Mouse (Mus musculus) intestine, embryonic 14.5 days (tissue): ENCODE results near the gene Hpse2. TPM values are rescaled to one million over a fixed set of nuclear protein-coding genes. Genes with fewer than 3 reads are reported as not detected.

Experiments used
- ATAC-seq: fragments of 200-750 bp; cut with Nextera tagmentation; replicated peaks from 2 replicates; pipeline ENCODE4 v1.8.0; 2017; ENCODE audit warnings: low read depth, moderate number of reproducible peaks, moderate TSS enrichment, moderate library complexity; ENCODE audit not compliant: low FRiP score, low TSS enrichment
- DNase-seq: peaks from one replicate; pipeline ENCODE4 v3.0.0-alpha.2; 2018; ENCODE audit warnings: low spot score
- H3K27ac ChIP-seq: fragments of 300-500 bp; sonication (generic); 2 replicates; pipeline ENCODE4 v1.5.1; 2014; ENCODE audit warnings: low read depth, mild to moderate bottlenecking, control low read depth
- H3K27me3 ChIP-seq: fragments of 300-500 bp; sonication (generic); replicated peaks from 2 replicates; pipeline ENCODE4 v1.6.1; 2014; ENCODE audit warnings: low read length, control low read depth; ENCODE audit not compliant: control insufficient read depth, insufficient read depth
- H3K36me3 ChIP-seq: fragments of 300-500 bp; sonication (generic); 2 replicates; pipeline ENCODE4 v1.6.1; 2014; ENCODE audit warnings: low read length, control low read depth; ENCODE audit not compliant: control insufficient read depth, insufficient read depth
- H3K4me1 ChIP-seq: fragments of 300-500 bp; sonication (generic); replicated peaks from 2 replicates; pipeline ENCODE4 v1.6.1; 2014; ENCODE audit warnings: low read length, control low read depth, mixed read lengths; ENCODE audit not compliant: control insufficient read depth, insufficient read depth
- H3K4me2 ChIP-seq: fragments of 300-500 bp; sonication (generic); 2 replicates; pipeline ENCODE4 v1.6.1; 2014; ENCODE audit warnings: low read length
- H3K4me3 ChIP-seq: fragments of 300-500 bp; sonication (generic); 2 replicates; pipeline ENCODE4 v1.5.1; 2014; ENCODE audit warnings: low read depth, low read length, control low read depth, mixed read lengths
- H3K9ac ChIP-seq: fragments of 300-500 bp; sonication (generic); 2 replicates; pipeline ENCODE4 v1.6.1; 2014; ENCODE audit warnings: mild to moderate bottlenecking, low read length
- H3K9me3 ChIP-seq: fragments of 300-500 bp; sonication (generic); 2 replicates; pipeline ENCODE4 v1.6.1; 2016; ENCODE audit warnings: low read length, control low read depth; ENCODE audit not compliant: control insufficient read depth
- WGBS: fragments of 180-500 bp; shearing (Covaris S2); extraction: QIAGEN DNeasy Blood & Tissue Kit; methylation state at CpG from one replicate; pipeline ENCODE4 v1.1.7; 2014; 5-methylcytosine and 5-hydroxymethylcytosine counted together
- polyA plus RNA-seq: library from polyadenylated mRNA; unstranded; fragments of >200 nt; fragmentation: Nextera tagmentation; extraction: Ambion mirVana; gene quantifications from 2 replicates; pipeline ENCODE4 v1.2.1, GENCODE M21; 2014

Hpse2 gene
- polyA plus RNA-seq, 1 experiment from 2014 or later = 20.3 TPM

DNA sequence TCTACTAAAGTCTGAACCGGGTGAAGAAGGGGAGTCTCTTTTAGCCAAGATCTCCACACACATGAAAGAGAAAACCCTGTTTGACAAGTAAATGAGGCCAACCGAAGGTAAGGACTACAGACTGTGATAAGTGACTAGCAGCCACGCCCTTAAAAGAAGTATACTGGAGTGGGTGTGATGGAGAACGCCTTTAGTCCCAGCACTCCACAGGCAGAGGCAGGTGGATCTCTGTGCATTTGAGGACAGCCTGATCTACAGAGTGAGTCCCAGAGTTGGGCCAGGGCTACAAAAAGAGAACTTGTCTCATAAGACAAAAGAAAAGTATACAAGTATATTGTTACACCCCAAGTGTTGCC, 642.3 kb downstream of the Hpse2 start:
- H3K36me3 ChIP-seq = no peaks in the 10 kb centered on the region
- DNase-seq (no peak), ATAC-seq (no peak)
- H3K4me1 ChIP-seq = peaks cover 27% of the 10 kb centered on the region
- no peak overlapping the region for H3K4me3 ChIP-seq
- H3K9me3 ChIP-seq = no peaks in the 10 kb centered on the region
- no peak overlapping the region for H3K4me2 ChIP-seq
- H3K27me3 ChIP-seq = no peaks in the 10 kb centered on the region
- 63% methylated on average over 4 of the region's 4 CpGs for WGBS
- H3K9ac ChIP-seq = no peak overlapping the region
- no peak overlapping the region for H3K27ac ChIP-seq

DNA sequence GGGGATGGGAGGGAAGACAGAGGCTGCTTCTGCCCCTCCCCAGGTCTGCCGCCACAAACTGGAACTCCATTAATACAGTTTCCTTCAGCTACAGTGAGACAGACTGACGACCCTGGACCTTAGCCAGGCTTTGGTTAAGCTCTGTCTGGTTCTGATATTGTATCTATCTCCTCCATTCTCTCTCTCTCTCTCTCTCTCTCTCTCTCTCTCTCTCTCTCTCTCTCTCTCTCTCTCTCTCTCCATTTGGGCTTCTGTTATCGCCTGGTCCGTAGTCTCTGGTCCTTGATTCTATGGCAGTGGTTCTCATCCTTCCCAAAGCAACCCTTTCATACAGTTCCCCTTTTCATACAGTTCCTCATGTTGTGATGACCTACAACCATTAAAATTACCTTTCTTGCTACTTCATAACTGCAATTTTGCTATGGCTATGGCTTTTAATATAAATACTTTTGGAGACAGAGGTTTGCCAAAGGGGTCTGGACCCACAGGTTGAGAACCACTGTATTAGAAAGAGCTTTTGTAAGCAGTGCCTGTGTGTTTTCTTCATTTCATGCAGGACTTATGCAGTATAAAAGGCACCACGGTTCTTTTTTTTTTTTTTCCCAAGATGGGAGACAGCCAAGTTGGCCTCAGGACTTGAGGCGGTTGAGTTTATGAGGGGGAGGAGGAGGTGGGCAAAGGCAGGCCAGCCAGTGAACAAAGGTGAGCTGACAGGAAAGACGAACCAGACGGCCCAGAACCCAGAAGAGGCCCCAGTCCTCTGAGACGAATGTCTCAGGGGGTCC, 642.9 kb downstream of the Hpse2 start:
- ATAC-seq (no peak), DNase-seq (no peak)
- no peaks in the 10 kb centered on the region for H3K27me3 ChIP-seq
- no peak overlapping the region for H3K4me3 ChIP-seq
- WGBS = 44% methylated on average over 9 of the region's 9 CpGs
- no peak overlapping the region for H3K9ac ChIP-seq
- H3K4me1 ChIP-seq = peaks cover 27% of the 10 kb centered on the region
- H3K4me2 ChIP-seq = no peak overlapping the region
- peak overlapping the region; percentile 60; the same call in 1 of the 2 replicates for H3K27ac ChIP-seq
- no peaks in the 10 kb centered on the region for H3K36me3 ChIP-seq
- H3K9me3 ChIP-seq = no peaks in the 10 kb centered on the region

DNA sequence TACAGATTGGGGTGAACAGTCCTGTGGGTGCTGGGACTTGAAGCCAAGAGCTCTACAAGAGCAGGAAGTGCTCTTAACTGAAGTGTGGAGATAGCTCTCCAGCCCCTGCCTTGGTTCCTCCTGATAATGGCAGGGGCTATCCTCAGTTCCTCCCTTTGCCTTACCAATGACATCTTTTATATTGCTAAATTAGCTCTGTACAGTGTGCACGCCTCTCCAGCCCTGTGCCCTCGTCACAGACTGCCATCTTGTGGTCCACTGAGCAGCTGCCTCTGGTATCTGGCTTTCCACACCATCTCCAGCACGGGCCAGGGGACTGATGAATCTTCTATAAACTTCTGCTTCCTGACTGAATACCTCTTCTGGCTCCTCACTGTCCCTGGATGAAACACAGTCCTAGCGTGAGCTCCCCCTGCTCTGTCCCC, 644.0 kb downstream of the Hpse2 start:
- H3K4me3 ChIP-seq = no peak overlapping the region
- ATAC-seq = peak; percentile 71
- H3K4me2 ChIP-seq = no peak overlapping the region
- H3K36me3 ChIP-seq = no peaks in the 10 kb centered on the region
- H3K4me1 ChIP-seq = peaks cover 27% of the 10 kb centered on the region
- H3K27ac ChIP-seq = peak overlapping the region; percentile 60; the same call in 1 of the 2 replicates
- peak; percentile 74 for DNase-seq
- H3K9ac ChIP-seq = no peak overlapping the region
- WGBS = 18% methylated on average over 4 of the region's 4 CpGs
- H3K9me3 ChIP-seq = no peaks in the 10 kb centered on the region
- H3K27me3 ChIP-seq = no peaks in the 10 kb centered on the region

DNA sequence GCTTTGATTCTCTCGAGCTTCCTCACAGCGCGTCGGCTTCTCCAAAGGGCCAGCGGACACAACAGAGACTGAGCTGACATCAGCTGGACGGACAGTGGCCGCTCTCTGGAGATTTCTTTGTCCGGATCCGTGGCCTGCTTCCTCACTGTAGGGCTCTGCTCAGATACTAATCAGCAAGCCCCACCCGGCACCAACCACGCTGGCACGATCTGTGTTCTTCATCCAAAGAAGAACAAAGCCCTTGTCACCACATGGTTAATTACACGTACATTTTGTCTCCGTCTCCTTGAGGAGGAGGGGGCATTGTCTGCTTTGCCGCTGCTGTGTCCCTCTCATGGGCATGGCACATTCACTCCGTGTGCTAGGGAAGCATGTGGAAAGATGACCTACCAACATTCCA, 644.9 kb downstream of the Hpse2 start:
- Histone ChIP-seq H3K9me3 (no peaks in the 10 kb centered on the region), H3K4me2 (no peak overlapping the region), H3K27me3 (no peaks in the 10 kb centered on the region), H3K4me1 (peaks cover 27% of the 10 kb centered on the region), H3K27ac (no peak overlapping the region), H3K4me3 (no peak overlapping the region), H3K36me3 (no peaks in the 10 kb centered on the region), H3K9ac (no peak overlapping the region)
- ATAC-seq (no peak), DNase-seq (no peak)
- WGBS = 80% methylated on average over 16 of the region's 16 CpGs

DNA sequence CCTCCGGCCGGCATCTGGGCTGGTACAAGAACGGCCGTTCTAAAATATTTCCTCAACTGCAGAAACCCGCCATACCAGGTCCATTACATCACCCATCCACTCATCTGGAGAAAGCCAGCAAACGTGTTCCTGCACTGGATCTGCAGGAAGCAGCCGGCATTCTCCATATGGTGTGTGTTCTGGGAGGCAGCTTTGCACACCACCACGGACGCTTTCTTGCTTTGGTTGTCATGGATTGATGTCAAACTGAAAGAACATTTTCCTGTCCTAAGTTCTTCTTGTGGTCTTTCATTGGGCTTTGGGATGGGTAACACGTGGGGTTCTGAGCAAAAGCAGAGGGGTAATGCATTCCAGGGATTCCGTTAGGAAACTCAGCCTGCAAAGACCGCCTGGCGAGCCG, 646.3 kb downstream of the Hpse2 start:
- Histone ChIP-seq H3K4me1 (peaks cover 27% of the 10 kb centered on the region), H3K4me3 (no peak overlapping the region), H3K36me3 (no peaks in the 10 kb centered on the region), H3K27ac (peak overlapping the region; percentile 12; the same call in 1 of the 2 replicates), H3K4me2 (no peak overlapping the region), H3K27me3 (no peaks in the 10 kb centered on the region), H3K9me3 (no peaks in the 10 kb centered on the region), H3K9ac (no peak overlapping the region)
- ATAC-seq (peak; percentile 29; the same call in 1 of the 2 replicates), DNase-seq (no peak)
- WGBS = 30% methylated on average over 14 of the region's 14 CpGs

DNA sequence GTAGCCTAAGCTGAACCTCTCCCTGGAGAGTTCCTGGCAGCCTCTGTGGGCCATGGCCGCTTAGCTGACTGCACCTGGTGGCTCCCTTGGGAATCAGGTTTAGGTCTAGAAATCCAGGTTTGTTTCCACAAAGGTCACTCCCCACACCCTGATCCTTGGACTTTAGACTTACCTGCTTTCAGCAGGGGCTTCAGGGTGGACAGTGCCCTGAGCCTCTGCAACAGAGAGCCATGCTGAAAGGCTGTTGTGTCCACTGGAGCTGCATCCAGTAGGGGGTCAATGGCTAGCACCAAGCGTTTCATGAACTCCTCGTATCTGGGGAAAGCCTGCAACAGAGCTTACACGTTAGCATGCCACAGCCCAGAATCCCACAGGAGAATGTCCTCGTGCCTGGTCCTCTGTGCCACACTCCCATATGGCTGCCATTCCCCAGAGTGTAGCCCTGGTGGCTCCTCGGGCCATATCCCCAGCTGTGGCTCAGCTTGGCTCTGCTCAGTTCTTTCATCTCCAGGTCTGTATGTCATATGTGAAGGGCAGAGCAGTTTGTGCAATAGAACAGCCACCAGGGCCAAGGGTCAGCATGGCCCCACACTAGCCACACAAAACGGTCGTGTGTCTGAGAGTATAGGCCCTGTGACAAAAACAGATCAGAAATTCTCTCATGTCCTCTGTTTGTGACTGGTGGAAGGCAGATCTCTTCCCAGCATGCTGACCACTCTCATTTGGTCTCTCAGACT, 647.8 kb downstream of the Hpse2 start:
- Histone ChIP-seq H3K9me3 (no peaks in the 10 kb centered on the region), H3K36me3 (no peaks in the 10 kb centered on the region), H3K9ac (no peak overlapping the region), H3K4me2 (no peak overlapping the region), H3K27me3 (no peaks in the 10 kb centered on the region), H3K4me3 (no peak overlapping the region), H3K4me1 (peaks cover 23% of the 10 kb centered on the region), H3K27ac (no peak overlapping the region)
- 87% methylated on average over 8 of the region's 8 CpGs for WGBS
- DNase-seq (no peak), ATAC-seq (no peak)

DNA sequence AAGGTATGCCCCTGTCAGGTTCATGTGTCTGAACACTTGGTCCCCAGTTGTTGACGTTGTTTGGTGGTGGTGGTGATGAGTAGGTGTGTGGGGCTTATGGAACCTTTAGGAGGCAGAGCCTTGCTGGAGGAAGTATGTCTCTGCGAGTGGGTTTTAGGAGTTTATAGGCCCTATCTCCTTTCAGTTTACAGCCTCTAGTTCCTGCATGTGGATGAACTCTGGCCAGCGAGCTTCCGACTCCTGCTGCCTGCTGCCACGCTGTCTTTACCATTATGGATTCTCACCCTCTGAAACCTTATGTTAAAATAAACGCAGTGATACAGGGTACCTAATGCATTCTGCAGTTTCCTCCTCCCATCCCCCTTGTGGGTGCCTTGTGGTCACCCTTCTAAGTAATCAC, 648.4 kb downstream of the Hpse2 start:
- no peak for ATAC-seq
- 76% methylated on average over 6 of the region's 6 CpGs for WGBS
- H3K36me3 ChIP-seq = no peaks in the 10 kb centered on the region

DNA sequence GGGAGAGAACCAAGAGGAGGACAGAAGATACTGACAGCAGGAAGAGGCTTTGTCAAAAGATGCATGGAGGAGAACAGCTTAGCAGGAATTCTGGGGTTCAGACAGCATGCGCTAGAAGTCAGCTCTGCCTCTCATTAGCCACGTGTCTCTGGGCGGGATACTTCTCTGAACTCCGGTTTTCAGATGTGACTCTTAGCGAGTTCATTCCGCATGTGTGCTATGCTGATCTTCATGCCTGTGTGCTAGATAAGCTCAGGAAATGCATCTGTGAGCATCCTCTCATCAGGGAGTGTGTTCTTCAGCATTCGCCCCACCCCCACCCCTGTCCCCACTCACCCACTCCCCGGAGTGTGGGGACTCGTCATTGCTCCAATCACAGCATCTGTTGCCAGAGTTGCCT, 650.4 kb downstream of the Hpse2 start:
- H3K27ac ChIP-seq = no peak overlapping the region
- no peaks in the 10 kb centered on the region for H3K27me3 ChIP-seq
- H3K9ac ChIP-seq = no peak overlapping the region
- H3K4me3 ChIP-seq = no peak overlapping the region
- ATAC-seq (no peak), DNase-seq (no peak)
- no peaks in the 10 kb centered on the region for H3K9me3 ChIP-seq
- H3K4me2 ChIP-seq = no peak overlapping the region
- peaks cover 12% of the 10 kb centered on the region for H3K4me1 ChIP-seq
- 64% methylated on average over 9 of the region's 9 CpGs for WGBS
- no peaks in the 10 kb centered on the region for H3K36me3 ChIP-seq

More for the DNA sequence above, 648.4 kb downstream of the Hpse2 start:
- Histone ChIP-seq H3K4me2 (no peak overlapping the region), H3K9me3 (no peaks in the 10 kb centered on the region), H3K27ac (no peak overlapping the region), H3K9ac (no peak overlapping the region), H3K4me1 (peaks cover 21% of the 10 kb centered on the region), H3K27me3 (no peaks in the 10 kb centered on the region), H3K4me3 (no peak overlapping the region)
- DNase-seq = no peak
